Mouse (Mus musculus) hindbrain, postnatal 0 days (tissue): ENCODE measurements around the gene Spp1. TPM values are rescaled to one million over a fixed set of nuclear protein-coding genes. Genes with fewer than 3 reads are reported as not detected.

Source experiments
- ATAC-seq: fragments of 200-750 bp; cut with Nextera tagmentation; 2 replicates; pipeline ENCODE4 v1.8.0; 2017; ENCODE audit warnings: mild to moderate bottlenecking, moderate TSS enrichment, moderate library complexity
- DNase-seq: peaks from one replicate; pipeline ENCODE4 v3.0.0-alpha.2; 2015; ENCODE audit warnings: low spot score
- H3K27ac ChIP-seq: fragments of 300-500 bp; sonication (generic); 2 replicates; pipeline ENCODE4 v1.5.1; 2014; ENCODE audit warnings: mild to moderate bottlenecking
- H3K27me3 ChIP-seq: fragments of 300-500 bp; sonication (generic); 2 replicates; pipeline ENCODE4 v1.6.1; 2014; ENCODE audit warnings: low read length, mixed read lengths; ENCODE audit not compliant: insufficient read depth
- H3K36me3 ChIP-seq: fragments of 300-500 bp; sonication (generic); 2 replicates; pipeline ENCODE4 v1.6.1; 2014; ENCODE audit warnings: low read length, mixed read lengths; ENCODE audit not compliant: insufficient read depth
- H3K4me1 ChIP-seq: fragments of 300-500 bp; sonication (generic); 2 replicates; pipeline ENCODE4 v1.6.1; 2014; ENCODE audit warnings: antibody characterized with exemption, low read length, mixed read lengths; ENCODE audit not compliant: insufficient read depth
- H3K4me2 ChIP-seq: fragments of 300-500 bp; sonication (generic); 2 replicates; pipeline ENCODE4 v1.6.1; 2014; ENCODE audit warnings: low read depth, mild to moderate bottlenecking, low read length, moderate library complexity, mixed read lengths
- H3K4me3 ChIP-seq: fragments of 300-500 bp; sonication (generic); 2 replicates; pipeline ENCODE4 v1.5.1; 2014; ENCODE audit warnings: low read length
- H3K9ac ChIP-seq: fragments of 300-500 bp; sonication (generic); replicated peaks from 2 replicates; pipeline ENCODE4 v1.6.1; 2014; ENCODE audit warnings: mild to moderate bottlenecking, low read length, moderate library complexity, mixed read lengths
- H3K9me3 ChIP-seq: fragments of 300-500 bp; sonication (generic); 2 replicates; pipeline ENCODE4 v1.6.1; 2016; ENCODE audit warnings: low read length, mixed read lengths
- CTCF ChIP-seq: IDR thresholded peaks from 2 replicates; pipeline ENCODE4 v1.5.1; 2016; ENCODE audit warnings: antibody characterized with exemption, control low read depth, low read depth
- WGBS: fragments of 180-500 bp; shearing (Covaris S2); extraction: QIAGEN DNeasy Blood & Tissue Kit; methylation state at CpG from one replicate; pipeline ENCODE4 v1.1.7; 2014; 5-methylcytosine and 5-hydroxymethylcytosine counted together
- polyA plus RNA-seq: library from polyadenylated mRNA; unstranded; fragments of >200 nt; fragmentation: Nextera tagmentation; extraction: Ambion mirVana; gene quantifications from 2 replicates; pipeline ENCODE4 v1.2.1, GENCODE M21; 2015
- total RNA-seq: library from RNA; depleted of rRNA; stranded (reverse); fragments of >200 nt; gene quantifications from 2 replicates; pipeline ENCODE4 v1.2.3, GENCODE M21; 2014; rRNA removed

Gene Spp1
- total and polyA plus RNA-seq, 2 experiments from 2014 or later = 18.7 to 30.0 TPM

GRCm38 (mm10) chr5:104480367-104480766 lies 45.4 kb downstream of the Spp1 start:
- no peaks in the 10 kb centered on the region for H3K4me1 ChIP-seq
- no peak for DNase-seq
- 93% methylated on average over 7 of the region's 7 CpGs for WGBS
- H3K27ac ChIP-seq = no peak overlapping the region
- no peaks in the 10 kb centered on the region for H3K27me3 ChIP-seq
- no peak overlapping the region for H3K4me3 ChIP-seq
- no peak for TF ChIP-seq CTCF
- H3K4me2 ChIP-seq = no peak overlapping the region
- H3K36me3 ChIP-seq = peaks cover 32% of the 10 kb centered on the region
- H3K9me3 ChIP-seq = no peaks in the 10 kb centered on the region
- no peak overlapping the region for H3K9ac ChIP-seq
- no peak for ATAC-seq

- Histone ChIP-seq H3K36me3 (peaks cover 30% of the 10 kb centered on the region), H3K4me1 (no peaks in the 10 kb centered on the region), H3K27ac (no peak overlapping the region), H3K4me2 (no peak overlapping the region), H3K4me3 (no peak overlapping the region), H3K9me3 (no peaks in the 10 kb centered on the region), H3K9ac (no peak overlapping the region), H3K27me3 (no peaks in the 10 kb centered on the region)
- no peak for ATAC-seq
- WGBS = 42% methylated on average over 8 of the region's 8 CpGs
- peak; percentile 32 for DNase-seq
- TF ChIP-seq CTCF = no peak
Measured at GRCm38 (mm10) chr5:104482856-104483255, 47.9 kb downstream of the Spp1 start.

Other genes with a start within 250 kb of the Spp1 start
- gene Dmp1, start 232.5 kb upstream of the Spp1 start, total RNA-seq = 0.26 TPM in 1 of 2 replicates, not detected in the other
- 0.21 and 0.24 TPM in 2 replicates for gene Dmp1, start 232.5 kb upstream of the Spp1 start, polyA plus RNA-seq
- 0.37 TPM in 1 of 2 replicates, not detected in the other for gene Ibsp, start 135.9 kb upstream of the Spp1 start, total RNA-seq
- gene Ibsp, start 135.9 kb upstream of the Spp1 start, polyA plus RNA-seq = 0.20 TPM in 1 of 2 replicates, not detected in the other
- gene Mepe, start 109.8 kb upstream of the Spp1 start, total RNA-seq = not detected in 2 replicates
- not detected in 2 replicates for gene Mepe, start 109.8 kb upstream of the Spp1 start, polyA plus RNA-seq
- gene Pkd2, start 24.3 kb downstream of the Spp1 start, total RNA-seq = 20.8 and 23.7 TPM in 2 replicates
- 5.3 and 6.0 TPM in 2 replicates for gene Pkd2, start 24.3 kb downstream of the Spp1 start, polyA plus RNA-seq
- 2.9 and 4.3 TPM in 2 replicates for gene BC005561, start 73.2 kb downstream of the Spp1 start, total RNA-seq
- gene BC005561, start 73.2 kb downstream of the Spp1 start, polyA plus RNA-seq = 8.9 and 9.4 TPM in 2 replicates